Mouse (Mus musculus) embryonic facial prominence, embryonic 12.5 days (tissue): ENCODE measurements around the gene Tdp2. TPM values are rescaled to one million over a fixed set of nuclear protein-coding genes. Genes with fewer than 3 reads are reported as not detected.

ENCODE experiments used
- ATAC-seq: fragments of 200-750 bp; cut with Nextera tagmentation; 2 replicates; pipeline ENCODE4 v1.8.0; 2017; ENCODE audit not compliant: insufficient number of reproducible peaks, insufficient read depth, low FRiP score, low TSS enrichment
- H3K27ac ChIP-seq: fragments of 300-500 bp; sonication (generic); 2 replicates; pipeline ENCODE4 v1.5.1; 2016; ENCODE audit warnings: mild to moderate bottlenecking
- H3K27me3 ChIP-seq: fragments of 300-500 bp; sonication (generic); 2 replicates; pipeline ENCODE4 v1.6.1; 2016; ENCODE audit warnings: mild to moderate bottlenecking, moderate library complexity
- H3K36me3 ChIP-seq: fragments of 300-500 bp; sonication (generic); 2 replicates; pipeline ENCODE4 v1.6.1; 2016; ENCODE audit warnings: mild to moderate bottlenecking
- H3K4me1 ChIP-seq: fragments of 300-500 bp; sonication (generic); 2 replicates; pipeline ENCODE4 v1.6.1; 2016
- H3K4me2 ChIP-seq: fragments of 300-500 bp; sonication (generic); replicated peaks from 2 replicates; pipeline ENCODE4 v1.6.1; 2016; ENCODE audit warnings: mild to moderate bottlenecking, moderate library complexity
- H3K4me3 ChIP-seq: fragments of 300-500 bp; sonication (generic); 2 replicates; pipeline ENCODE4 v1.5.1; 2016; ENCODE audit warnings: mild to moderate bottlenecking
- H3K9ac ChIP-seq: fragments of 300-500 bp; sonication (generic); 2 replicates; pipeline ENCODE4 v1.6.1; 2016; ENCODE audit warnings: mild to moderate bottlenecking, moderate library complexity
- H3K9me3 ChIP-seq: fragments of 300-500 bp; sonication (generic); 2 replicates; pipeline ENCODE4 v1.6.1; 2016; ENCODE audit warnings: mild to moderate bottlenecking, moderate library complexity
- WGBS: fragments of 180-500 bp; shearing (Covaris S2); methylation state at CpG from one replicate; pipeline ENCODE4 v1.1.7; 2016; 5-methylcytosine and 5-hydroxymethylcytosine counted together
- polyA plus RNA-seq: library from polyadenylated mRNA; unstranded; fragments of >200 nt; fragmentation: Nextera tagmentation; extraction: Ambion mirVana; gene quantifications from 2 replicates; pipeline ENCODE4 v1.2.1, GENCODE M21; 2016

The Tdp2 gene
- polyA plus RNA-seq, 1 experiment from 2014 or later, result 71.4 TPM

- 81% methylated on average over 12 of the region's 12 CpGs for WGBS
These were observed 29.6 kb downstream of the Tdp2 start for GRCm38 (mm10) chr13:24861084-24861483.

GRCm38 (mm10) chr13:24862021-24862420, 30.5 kb downstream of the Tdp2 start:
- Histone ChIP-seq H3K4me3 (no peak overlapping the region), H3K4me1 (no peaks in the 10 kb centered on the region), H3K36me3 (no peaks in the 10 kb centered on the region), H3K27ac (no peak overlapping the region), H3K9me3 (no peaks in the 10 kb centered on the region), H3K9ac (no peak overlapping the region), H3K4me2 (no peak overlapping the region), H3K27me3 (no peaks in the 10 kb centered on the region)
- no peak for ATAC-seq
- WGBS, result 72% methylated on average over 7 of the region's 7 CpGs

More at GRCm38 (mm10) chr13:24861084-24861483, 29.6 kb downstream of the Tdp2 start:
- Histone ChIP-seq H3K36me3 (no peaks in the 10 kb centered on the region), H3K9me3 (no peaks in the 10 kb centered on the region), H3K27me3 (no peaks in the 10 kb centered on the region), H3K4me3 (no peak overlapping the region), H3K4me1 (no peaks in the 10 kb centered on the region), H3K27ac (no peak overlapping the region), H3K4me2 (no peak overlapping the region), H3K9ac (no peak overlapping the region)
- no peak for ATAC-seq

- WGBS, result 61% methylated on average over 7 of the region's 7 CpGs
- Histone ChIP-seq H3K9me3 (no peaks in the 10 kb centered on the region), H3K4me2 (no peak overlapping the region), H3K36me3 (no peaks in the 10 kb centered on the region), H3K4me3 (no peak overlapping the region), H3K4me1 (no peaks in the 10 kb centered on the region), H3K27me3 (no peaks in the 10 kb centered on the region), H3K27ac (no peak overlapping the region), H3K9ac (no peak overlapping the region)
- ATAC-seq, result no peak
These were observed 31.0 kb downstream of the Tdp2 start for GRCm38 (mm10) chr13:24862520-24862919.

GRCm38 (mm10) chr13:24866430-24867402, 35.2 kb downstream of the Tdp2 start:
- Histone ChIP-seq H3K9ac (no peak overlapping the region), H3K27me3 (no peaks in the 10 kb centered on the region), H3K4me2 (no peak overlapping the region), H3K27ac (no peak overlapping the region), H3K4me3 (no peak overlapping the region), H3K36me3 (no peaks in the 10 kb centered on the region), H3K4me1 (no peaks in the 10 kb centered on the region), H3K9me3 (no peaks in the 10 kb centered on the region)
- WGBS, result 68% methylated on average over 9 of the region's 9 CpGs
- ATAC-seq, result no peak

- WGBS, result 90% methylated on average over 10 of the region's 10 CpGs
- Histone ChIP-seq H3K36me3 (no peaks in the 10 kb centered on the region), H3K4me2 (no peak overlapping the region), H3K4me3 (no peak overlapping the region), H3K4me1 (no peaks in the 10 kb centered on the region), H3K27ac (no peak overlapping the region), H3K9ac (no peak overlapping the region), H3K9me3 (no peaks in the 10 kb centered on the region), H3K27me3 (no peaks in the 10 kb centered on the region)
- no peak for ATAC-seq
These were observed 36.3 kb downstream of the Tdp2 start for GRCm38 (mm10) chr13:24867789-24868188.

- WGBS, result 87% methylated on average over 7 of the region's 7 CpGs
These were observed 36.8 kb downstream of the Tdp2 start for GRCm38 (mm10) chr13:24868233-24868632.

GRCm38 (mm10) chr13:24879359-24880040, 48.0 kb downstream of the Tdp2 start:
- Histone ChIP-seq H3K27ac (no peak overlapping the region), H3K4me2 (no peak overlapping the region), H3K4me1 (no peaks in the 10 kb centered on the region), H3K9ac (no peak overlapping the region), H3K27me3 (no peaks in the 10 kb centered on the region), H3K36me3 (no peaks in the 10 kb centered on the region), H3K9me3 (0 out of 2 replicates have a peak, but pooled peaks cover 6% of the 10 kb centered on the region), H3K4me3 (no peak overlapping the region)
- WGBS, result 88% methylated on average over 15 of the region's 15 CpGs
- no peak for ATAC-seq

More at GRCm38 (mm10) chr13:24868233-24868632, 36.8 kb downstream of the Tdp2 start:
- no peak overlapping the region for H3K4me2 ChIP-seq
- no peak overlapping the region for H3K9ac ChIP-seq
- H3K27me3 ChIP-seq, result no peaks in the 10 kb centered on the region
- H3K4me3 ChIP-seq, result no peak overlapping the region
- no peaks in the 10 kb centered on the region for H3K9me3 ChIP-seq
- no peaks in the 10 kb centered on the region for H3K36me3 ChIP-seq
- no peak overlapping the region for H3K27ac ChIP-seq
- H3K4me1 ChIP-seq, result no peaks in the 10 kb centered on the region
- ATAC-seq, result no peak

- 87% methylated on average over 6 of the region's 6 CpGs for WGBS
These were observed 48.7 kb downstream of the Tdp2 start for GRCm38 (mm10) chr13:24880208-24880607.

GRCm38 (mm10) chr13:24880704-24881103, 49.2 kb downstream of the Tdp2 start:
- H3K27ac ChIP-seq, result no peak overlapping the region
- no peaks in the 10 kb centered on the region for H3K27me3 ChIP-seq
- H3K36me3 ChIP-seq, result no peaks in the 10 kb centered on the region
- H3K4me2 ChIP-seq, result no peak overlapping the region
- H3K4me3 ChIP-seq, result no peak overlapping the region
- no peak for ATAC-seq
- H3K9ac ChIP-seq, result no peak overlapping the region
- no peaks in the 10 kb centered on the region for H3K4me1 ChIP-seq
- 0 out of 2 replicates have a peak, but pooled peaks cover 1% of the 10 kb centered on the region for H3K9me3 ChIP-seq
- WGBS, result 90% methylated on average over 5 of the region's 5 CpGs

More at GRCm38 (mm10) chr13:24880208-24880607, 48.7 kb downstream of the Tdp2 start:
- Histone ChIP-seq H3K4me3 (no peak overlapping the region), H3K27ac (no peak overlapping the region), H3K9ac (no peak overlapping the region), H3K27me3 (no peaks in the 10 kb centered on the region), H3K4me1 (no peaks in the 10 kb centered on the region), H3K4me2 (no peak overlapping the region), H3K9me3 (0 out of 2 replicates have a peak, but pooled peaks cover 6% of the 10 kb centered on the region), H3K36me3 (no peaks in the 10 kb centered on the region)
- no peak for ATAC-seq

GRCm38 (mm10) chr13:24882411-24882810, 50.9 kb downstream of the Tdp2 start:
- Histone ChIP-seq H3K36me3 (no peaks in the 10 kb centered on the region), H3K27ac (no peak overlapping the region), H3K9ac (no peak overlapping the region), H3K27me3 (no peaks in the 10 kb centered on the region), H3K9me3 (no peaks in the 10 kb centered on the region), H3K4me1 (no peaks in the 10 kb centered on the region), H3K4me2 (no peak overlapping the region), H3K4me3 (no peak overlapping the region)
- 95% methylated on average over 6 of the region's 6 CpGs for WGBS
- ATAC-seq, result no peak

GRCm38 (mm10) chr13:24889554-24889953, 58.1 kb downstream of the Tdp2 start:
- 71% methylated on average over 1 of the region's 1 CpGs for WGBS
- no peaks in the 10 kb centered on the region for H3K27me3 ChIP-seq
- ATAC-seq, result no peak
- H3K9me3 ChIP-seq, result no peaks in the 10 kb centered on the region
- no peaks in the 10 kb centered on the region for H3K36me3 ChIP-seq
- no peak overlapping the region for H3K27ac ChIP-seq
- H3K4me3 ChIP-seq, result no peak overlapping the region
- H3K9ac ChIP-seq, result no peak overlapping the region
- H3K4me2 ChIP-seq, result no peak overlapping the region
- no peaks in the 10 kb centered on the region for H3K4me1 ChIP-seq
